Mouse (Mus musculus): ENCODE measurements around the gene Man1c1. TPM values are rescaled to one million over a fixed set of nuclear protein-coding genes. Genes with fewer than 3 reads are reported as not detected.

Man1c1 gene
- polyA plus RNA-seq, 1 experiment from 2014 or later, result 4.5 TPM

DNA sequence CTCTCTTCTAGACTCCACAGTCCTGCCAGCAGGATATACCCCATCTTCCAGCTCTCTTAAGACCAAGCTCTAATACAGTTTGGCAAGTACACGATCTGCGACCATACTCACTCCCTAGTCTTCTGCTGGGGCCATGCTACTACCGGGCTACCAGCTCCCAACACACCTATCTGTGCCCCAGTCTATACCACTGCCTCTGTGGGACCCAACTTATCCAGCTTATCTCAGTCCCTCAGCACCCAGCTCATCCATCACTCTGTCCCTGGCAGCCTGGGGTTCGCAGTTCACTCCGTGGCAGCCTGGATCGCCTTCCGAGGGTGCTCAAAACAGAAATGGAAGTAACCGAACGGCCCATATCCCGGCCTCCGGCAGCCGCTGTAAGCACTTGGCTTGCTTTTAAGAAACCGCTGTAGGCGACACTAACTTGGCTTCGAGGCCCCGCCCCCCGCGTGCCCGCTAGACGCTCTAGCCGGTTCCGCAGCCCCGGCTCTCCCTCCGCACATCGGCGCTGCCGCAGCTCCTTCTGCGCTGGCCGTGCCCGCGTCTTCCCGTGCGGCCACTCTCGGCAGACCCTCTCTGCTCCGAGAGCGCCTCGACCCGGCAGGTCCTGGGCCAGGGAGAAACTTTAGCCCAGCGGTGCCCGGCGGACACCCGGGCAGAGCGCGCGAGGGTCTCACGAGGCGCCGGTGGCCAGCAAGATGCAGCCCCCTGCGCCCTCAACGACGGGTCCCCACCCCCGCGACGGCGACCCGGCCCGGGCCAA, 169.8 kb downstream of the Man1c1 start:
- H3K27ac ChIP-seq, result peak overlapping the region; percentile 88
- H3K27me3 ChIP-seq, result no peaks in the 10 kb centered on the region
- peaks cover 35% of the 10 kb centered on the region for H3K36me3 ChIP-seq
- peak; percentile 18; the same call in 1 of the 2 replicates for ATAC-seq (ENCODE audit: insufficient number of reproducible peaks, insufficient read depth, low FRiP score, low TSS enrichment)
- peak overlapping the region; percentile 91 for H3K9ac ChIP-seq
- H3K4me3 ChIP-seq, result peak overlapping the region; percentile 95
- H3K9me3 ChIP-seq, result no peaks in the 10 kb centered on the region
- H3K4me2 ChIP-seq (replicated peaks), result peak overlapping the region; percentile 94
- peaks cover 16% of the 10 kb centered on the region for H3K4me1 ChIP-seq
- WGBS, result 2% methylated on average over 56 of the region's 57 CpGs

DNA sequence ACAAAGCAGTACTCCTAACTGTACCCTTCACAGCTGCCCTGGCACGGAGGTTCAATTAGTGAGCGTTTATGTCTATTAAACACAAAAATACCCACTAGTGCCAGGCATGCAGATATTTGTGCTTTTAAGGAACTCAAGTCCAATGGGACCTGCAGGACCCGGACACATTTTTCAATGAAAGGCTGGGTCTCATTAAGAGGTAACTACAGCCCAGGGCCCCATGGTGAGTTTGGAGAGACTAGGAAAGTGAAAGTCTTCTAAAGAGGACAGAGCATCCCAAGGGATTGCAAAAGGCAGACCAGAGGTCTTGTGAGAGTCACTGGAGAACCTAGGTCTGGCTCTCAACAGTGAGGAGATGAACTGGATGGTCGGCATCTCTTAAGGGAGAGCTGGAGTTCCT, 170.7 kb downstream of the Man1c1 start:
- H3K36me3 ChIP-seq, result peaks cover 35% of the 10 kb centered on the region
- H3K4me3 ChIP-seq, result no peak overlapping the region
- ATAC-seq (ENCODE audit: insufficient number of reproducible peaks, insufficient read depth, low FRiP score, low TSS enrichment), result no peak
- H3K9ac ChIP-seq, result no peak overlapping the region
- no peaks in the 10 kb centered on the region for H3K27me3 ChIP-seq
- 80% methylated on average over 4 of the region's 4 CpGs for WGBS
- peak overlapping the region; percentile 94 for H3K4me2 ChIP-seq (replicated peaks)
- peaks cover 16% of the 10 kb centered on the region for H3K4me1 ChIP-seq
- no peaks in the 10 kb centered on the region for H3K9me3 ChIP-seq
- no peak overlapping the region for H3K27ac ChIP-seq

DNA sequence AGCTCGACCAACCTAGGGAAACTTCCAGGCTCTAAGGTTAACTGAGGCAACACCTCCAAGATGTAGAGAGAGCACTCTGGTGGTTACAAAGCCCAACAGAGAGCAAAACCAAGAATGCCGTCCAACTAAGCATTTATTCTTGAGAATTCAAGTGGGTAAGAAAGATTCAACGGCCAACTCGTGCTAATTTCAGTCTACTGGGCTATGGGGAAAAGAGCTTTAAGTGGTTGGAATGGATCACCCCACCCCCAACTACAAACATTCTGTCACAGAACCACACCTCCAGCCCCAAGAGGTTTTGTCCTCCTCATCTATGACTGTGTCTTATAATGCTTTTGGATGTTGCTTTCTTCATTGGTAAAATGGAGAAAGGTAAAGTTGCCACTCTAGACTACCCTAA, 171.2 kb downstream of the Man1c1 start:
- H3K4me1 ChIP-seq, result peaks cover 16% of the 10 kb centered on the region
- ATAC-seq (ENCODE audit: insufficient number of reproducible peaks, insufficient read depth, low FRiP score, low TSS enrichment), result no peak
- no peaks in the 10 kb centered on the region for H3K27me3 ChIP-seq
- no peak overlapping the region for H3K9ac ChIP-seq
- H3K4me3 ChIP-seq, result no peak overlapping the region
- H3K36me3 ChIP-seq, result peaks cover 36% of the 10 kb centered on the region
- 81% methylated on average over 4 of the region's 4 CpGs for WGBS
- no peak overlapping the region for H3K27ac ChIP-seq
- no peaks in the 10 kb centered on the region for H3K9me3 ChIP-seq
- H3K4me2 ChIP-seq (replicated peaks), result no peak overlapping the region

DNA sequence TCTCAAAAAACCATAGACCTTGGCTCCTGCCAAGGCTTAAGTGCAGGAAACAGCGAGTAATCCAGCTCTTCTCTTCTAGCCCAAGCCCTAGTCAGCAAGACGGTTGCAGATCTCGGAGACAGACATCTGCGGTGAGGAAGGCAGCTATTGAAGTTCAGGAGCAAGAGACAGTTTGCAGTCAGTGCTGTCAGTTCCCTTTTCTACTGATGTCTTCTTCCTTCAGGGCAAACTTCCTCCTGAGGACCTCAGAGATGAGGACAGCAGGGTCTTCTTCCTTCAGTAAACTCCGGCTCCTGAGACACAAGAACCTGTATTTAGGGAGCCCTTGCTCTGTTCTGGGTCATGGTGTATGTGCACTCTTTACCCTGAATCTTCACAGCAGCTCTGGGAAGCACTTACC, 177.9 kb downstream of the Man1c1 start:
- H3K36me3 ChIP-seq, result peaks cover 80% of the 10 kb centered on the region
- H3K9me3 ChIP-seq, result no peaks in the 10 kb centered on the region
- no peaks in the 10 kb centered on the region for H3K4me1 ChIP-seq
- H3K4me3 ChIP-seq, result no peak overlapping the region
- H3K4me2 ChIP-seq (replicated peaks), result no peak overlapping the region
- WGBS, result 78% methylated on average over 5 of the region's 5 CpGs
- no peaks in the 10 kb centered on the region for H3K27me3 ChIP-seq
- no peak overlapping the region for H3K9ac ChIP-seq
- H3K27ac ChIP-seq, result no peak overlapping the region
- no peak for ATAC-seq (ENCODE audit: insufficient number of reproducible peaks, insufficient read depth, low FRiP score, low TSS enrichment)

DNA sequence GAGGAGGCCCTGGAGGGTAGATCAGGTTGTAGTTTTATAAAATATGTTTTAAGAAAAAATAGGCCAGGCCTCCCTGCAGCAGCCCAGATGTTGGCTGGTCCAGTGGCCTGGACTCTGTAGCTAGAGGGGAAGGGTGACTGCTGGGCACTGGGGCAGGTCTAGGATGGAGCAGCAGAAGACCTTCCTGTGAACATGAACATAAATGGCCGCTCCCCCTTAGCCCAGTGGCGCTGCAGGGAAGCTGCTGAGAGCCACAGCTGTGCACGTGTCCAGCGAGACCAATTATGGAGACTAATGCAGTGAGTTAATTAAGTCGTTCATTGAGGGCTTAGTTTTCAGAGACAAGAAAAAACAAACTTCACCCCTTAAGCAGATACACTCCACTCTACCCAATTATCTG, 178.3 kb downstream of the Man1c1 start:
- Histone ChIP-seq H3K27me3 (no peaks in the 10 kb centered on the region), H3K27ac (no peak overlapping the region), H3K4me2 (replicated peaks) (no peak overlapping the region), H3K36me3 (peaks cover 79% of the 10 kb centered on the region), H3K4me1 (no peaks in the 10 kb centered on the region), H3K9ac (no peak overlapping the region), H3K4me3 (no peak overlapping the region), H3K9me3 (no peaks in the 10 kb centered on the region)
- WGBS, result 68% methylated on average over 5 of the region's 5 CpGs
- no peak for ATAC-seq (ENCODE audit: insufficient number of reproducible peaks, insufficient read depth, low FRiP score, low TSS enrichment)

DNA sequence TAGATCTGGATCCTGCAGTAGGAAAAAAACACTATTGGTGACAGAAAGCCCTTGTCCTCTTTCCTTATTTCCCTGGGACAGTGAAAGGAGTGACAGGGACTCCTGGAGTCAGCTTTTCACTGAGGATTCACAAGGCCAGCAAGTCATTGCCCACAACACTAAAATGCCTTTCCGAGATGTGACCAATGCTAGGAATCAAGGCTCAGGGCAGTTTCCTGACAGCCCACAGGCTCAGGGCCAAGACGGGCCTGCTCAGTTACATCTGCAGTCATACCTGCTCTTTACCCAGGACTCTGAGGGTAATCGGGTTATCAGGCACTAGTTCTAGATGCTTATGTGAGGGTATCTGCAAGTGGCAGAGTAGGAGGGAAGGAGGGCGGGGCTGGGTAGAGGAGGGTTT, 180.6 kb downstream of the Man1c1 start:
- Histone ChIP-seq H3K36me3 (peaks cover 56% of the 10 kb centered on the region), H3K4me3 (no peak overlapping the region), H3K27me3 (no peaks in the 10 kb centered on the region), H3K27ac (no peak overlapping the region), H3K4me2 (replicated peaks) (no peak overlapping the region), H3K9me3 (no peaks in the 10 kb centered on the region), H3K4me1 (no peaks in the 10 kb centered on the region), H3K9ac (no peak overlapping the region)
- 91% methylated on average over 4 of the region's 4 CpGs for WGBS
- ATAC-seq (ENCODE audit: insufficient number of reproducible peaks, insufficient read depth, low FRiP score, low TSS enrichment), result no peak

DNA sequence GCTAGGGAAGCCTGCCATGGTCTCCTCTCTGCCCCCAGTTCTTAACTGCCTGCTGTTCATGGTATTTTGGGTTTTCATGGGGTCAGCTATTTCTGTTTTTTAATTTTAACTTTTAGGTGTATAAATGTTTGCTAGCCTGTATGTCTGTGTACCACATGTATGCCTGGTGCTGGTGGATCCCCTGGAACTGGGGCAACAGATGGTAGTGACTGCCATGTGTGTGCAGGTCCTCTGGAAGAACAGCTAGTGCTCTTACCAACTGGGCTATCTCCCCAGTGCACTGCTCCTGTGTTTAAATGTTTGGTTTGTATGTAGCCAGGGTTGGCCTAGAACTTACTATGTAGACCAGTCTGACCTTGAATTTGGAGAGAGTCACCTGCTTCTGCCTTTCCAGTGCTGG, 184.8 kb downstream of the Man1c1 start:
- H3K36me3 ChIP-seq, result peaks cover 20% of the 10 kb centered on the region; the same call in 1 of the 2 replicates
- no peaks in the 10 kb centered on the region for H3K9me3 ChIP-seq
- H3K4me1 ChIP-seq, result no peaks in the 10 kb centered on the region
- H3K27me3 ChIP-seq, result no peaks in the 10 kb centered on the region
- ATAC-seq (ENCODE audit: insufficient number of reproducible peaks, insufficient read depth, low FRiP score, low TSS enrichment), result no peak
- no peak overlapping the region for H3K4me3 ChIP-seq
- H3K27ac ChIP-seq, result no peak overlapping the region
- no peak overlapping the region for H3K9ac ChIP-seq
- no peak overlapping the region for H3K4me2 ChIP-seq (replicated peaks)

DNA sequence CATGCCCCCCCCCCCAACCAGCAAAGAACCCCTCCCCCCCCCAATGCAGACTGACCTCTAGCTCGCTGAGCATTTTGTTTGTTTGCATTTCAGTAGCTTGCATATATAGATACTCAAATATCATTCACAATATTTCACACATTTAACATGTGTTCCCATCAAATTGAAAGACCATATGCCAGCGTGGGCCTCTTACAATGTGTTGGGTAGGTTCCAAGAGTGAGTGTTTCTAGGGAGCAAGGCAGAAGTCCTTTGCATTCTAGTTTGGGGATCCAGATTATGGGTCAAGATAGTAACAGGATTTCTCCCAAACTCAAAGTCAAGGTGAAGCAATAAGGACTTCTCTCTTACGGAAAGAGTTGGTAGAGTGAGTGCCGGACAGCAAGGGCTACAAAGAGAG, 185.5 kb downstream of the Man1c1 start:
- no peaks in the 10 kb centered on the region for H3K27me3 ChIP-seq
- no peaks in the 10 kb centered on the region for H3K9me3 ChIP-seq
- ATAC-seq (ENCODE audit: insufficient number of reproducible peaks, insufficient read depth, low FRiP score, low TSS enrichment), result no peak
- H3K9ac ChIP-seq, result no peak overlapping the region
- no peaks in the 10 kb centered on the region for H3K4me1 ChIP-seq
- H3K4me2 ChIP-seq (replicated peaks), result no peak overlapping the region
- WGBS, result 89% methylated on average over 4 of the region's 4 CpGs
- no peak overlapping the region for H3K27ac ChIP-seq
- no peak overlapping the region for H3K4me3 ChIP-seq
- peaks cover 15% of the 10 kb centered on the region; the same call in 1 of the 2 replicates for H3K36me3 ChIP-seq

DNA sequence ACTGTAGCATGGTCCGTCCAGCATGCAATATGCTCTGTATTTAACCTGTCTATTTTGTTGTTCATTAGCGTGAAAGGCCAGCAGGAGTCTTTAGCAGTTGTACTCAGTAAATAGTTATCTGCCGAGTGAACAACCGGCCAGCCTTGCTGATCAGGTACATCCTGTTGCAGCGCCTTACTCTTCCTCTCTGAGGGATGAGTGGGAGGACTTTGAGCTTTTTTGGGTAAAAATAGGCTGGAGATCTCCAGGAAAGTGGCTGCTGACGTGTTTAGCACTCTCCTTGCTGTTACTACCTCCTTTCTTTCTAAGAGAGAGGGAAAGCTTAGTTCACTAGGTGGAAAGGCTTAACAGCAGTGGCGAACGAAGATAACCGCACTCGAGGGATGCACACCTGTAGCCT, 186.4 kb downstream of the Man1c1 start:
- no peak overlapping the region for H3K9ac ChIP-seq
- H3K4me3 ChIP-seq, result no peak overlapping the region
- no peak overlapping the region for H3K27ac ChIP-seq
- no peaks in the 10 kb centered on the region for H3K27me3 ChIP-seq
- 89% methylated on average over 10 of the region's 10 CpGs for WGBS
- H3K4me1 ChIP-seq, result peaks cover 2% of the 10 kb centered on the region; the same call in 1 of the 2 replicates
- peaks cover 11% of the 10 kb centered on the region; the same call in 1 of the 2 replicates for H3K36me3 ChIP-seq
- no peaks in the 10 kb centered on the region for H3K9me3 ChIP-seq
- H3K4me2 ChIP-seq (replicated peaks), result no peak overlapping the region
- ATAC-seq (ENCODE audit: insufficient number of reproducible peaks, insufficient read depth, low FRiP score, low TSS enrichment), result no peak

DNA sequence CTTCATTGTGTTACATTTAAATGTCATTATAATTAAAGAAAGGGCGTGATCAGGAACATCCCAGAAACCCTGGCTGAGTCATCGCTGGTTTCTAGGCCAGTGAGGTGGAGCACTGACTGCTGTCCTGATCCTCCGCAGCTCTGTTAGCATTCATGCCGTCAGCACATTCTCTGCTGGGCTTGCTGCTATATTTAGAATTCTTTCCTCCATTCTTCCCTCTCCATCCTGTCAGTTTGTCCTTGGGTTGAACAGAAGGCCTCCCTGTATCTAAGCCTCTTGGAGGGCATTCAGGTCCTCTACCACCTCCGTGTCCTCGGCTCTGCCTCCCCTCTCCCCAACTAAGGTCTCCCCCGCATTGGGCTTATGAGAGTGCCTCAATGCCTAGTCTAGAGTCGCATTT, 187.1 kb downstream of the Man1c1 start:
- Histone ChIP-seq H3K27ac (no peak overlapping the region), H3K9me3 (no peaks in the 10 kb centered on the region), H3K4me1 (peaks cover 6% of the 10 kb centered on the region), H3K4me2 (replicated peaks) (no peak overlapping the region), H3K27me3 (no peaks in the 10 kb centered on the region), H3K4me3 (no peak overlapping the region), H3K36me3 (peaks cover 10% of the 10 kb centered on the region; the same call in 1 of the 2 replicates), H3K9ac (no peak overlapping the region)
- 79% methylated on average over 8 of the region's 8 CpGs for WGBS
- ATAC-seq (ENCODE audit: insufficient number of reproducible peaks, insufficient read depth, low FRiP score, low TSS enrichment), result no peak

DNA sequence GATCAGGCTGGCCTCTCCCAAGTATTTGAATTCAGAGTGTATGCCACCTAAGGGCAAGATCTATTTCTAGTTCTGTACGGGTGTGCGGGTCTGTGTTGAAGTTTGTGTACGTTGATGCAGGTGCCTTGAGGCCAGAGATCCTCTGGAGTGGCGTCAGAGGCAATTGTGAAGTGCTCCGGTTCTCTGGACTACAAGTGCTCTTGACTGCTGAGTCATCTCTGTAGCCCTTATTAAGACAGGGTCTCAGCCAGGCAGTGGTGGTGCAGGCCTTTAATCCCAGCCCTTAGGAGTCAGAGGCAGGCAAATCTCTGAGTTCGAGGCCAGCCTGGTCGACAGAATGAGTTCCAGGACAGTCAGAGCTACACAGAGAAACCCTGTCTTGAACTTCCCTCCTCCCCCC, 188.5 kb downstream of the Man1c1 start:
- 81% methylated on average over 7 of the region's 7 CpGs for WGBS
- H3K4me2 ChIP-seq (replicated peaks), result no peak overlapping the region
- no peak for ATAC-seq (ENCODE audit: insufficient number of reproducible peaks, insufficient read depth, low FRiP score, low TSS enrichment)
- no peaks in the 10 kb centered on the region for H3K27me3 ChIP-seq
- H3K9me3 ChIP-seq, result no peaks in the 10 kb centered on the region
- H3K9ac ChIP-seq, result no peak overlapping the region
- peaks cover 19% of the 10 kb centered on the region for H3K4me1 ChIP-seq
- H3K36me3 ChIP-seq, result no peaks in the 10 kb centered on the region
- no peak overlapping the region for H3K4me3 ChIP-seq
- no peak overlapping the region for H3K27ac ChIP-seq

DNA sequence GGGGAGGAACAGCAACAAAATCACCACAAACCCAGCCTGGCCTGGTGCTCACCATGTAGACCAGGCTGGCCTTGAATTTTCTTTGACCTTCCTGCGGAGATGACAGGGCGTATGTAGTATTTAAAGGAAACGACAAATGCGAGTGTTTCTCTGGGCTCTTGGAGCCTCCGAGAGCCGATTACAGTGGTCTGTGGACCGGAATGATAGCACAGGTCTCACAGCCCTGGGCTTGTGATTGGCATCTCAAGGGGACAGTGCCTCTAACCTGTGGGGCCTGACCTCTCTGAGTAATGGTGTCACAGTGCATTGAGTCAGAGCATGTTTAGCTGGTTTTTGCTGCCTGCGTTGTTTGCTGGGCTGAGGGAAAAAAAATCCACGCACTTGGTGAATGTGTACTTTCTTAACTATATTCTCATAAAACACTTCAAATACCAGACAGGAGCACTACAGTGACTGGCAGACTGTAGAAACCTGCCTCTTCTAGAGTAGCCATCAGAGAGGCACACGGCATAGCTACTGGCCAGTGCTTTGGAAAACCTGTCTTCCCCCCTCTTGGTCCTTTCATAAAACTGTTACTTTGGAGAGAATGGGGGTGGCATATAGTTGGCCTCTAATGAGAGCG, 189.7 kb downstream of the Man1c1 start:
- WGBS, result 92% methylated on average over 11 of the region's 11 CpGs

More for the DNA sequence above, 189.7 kb downstream of the Man1c1 start:
- Histone ChIP-seq H3K4me2 (replicated peaks) (no peak overlapping the region), H3K27ac (no peak overlapping the region), H3K4me1 (peaks cover 19% of the 10 kb centered on the region), H3K9me3 (no peaks in the 10 kb centered on the region), H3K9ac (no peak overlapping the region), H3K36me3 (no peaks in the 10 kb centered on the region), H3K27me3 (no peaks in the 10 kb centered on the region), H3K4me3 (no peak overlapping the region)
- no peak for ATAC-seq (ENCODE audit: insufficient number of reproducible peaks, insufficient read depth, low FRiP score, low TSS enrichment)

All from embryonic facial prominence, embryonic 12.5 days (tissue).